Mouse (Mus musculus) small intestine, adult 2 months (tissue): Measurements from ENCODE around the gene Ckap2l.

ENCODE experiments used
- CTCF ChIP-seq: fragments of 200-500 bp; IDR thresholded peaks from 2 replicates; pipeline ENCODE4 v1.5.1; 2012; ENCODE audit warnings: low read depth, mild to moderate bottlenecking, control low read depth, inconsistent platforms, low read length, moderate library complexity, mixed read lengths; ENCODE audit not compliant: insufficient replicate concordance, insufficient read length; ENCODE audit errors: extremely low read depth
- POLR2A ChIP-seq: fragments of 200-500 bp; IDR thresholded peaks from 2 replicates; pipeline ENCODE4 v1.6.1; 2012; ENCODE audit warnings: low read depth, mild to moderate bottlenecking, control low read depth, inconsistent platforms, low read length, moderate library complexity

GRCm38 (mm10) chr2:129227011-129227529, 69.9 kb downstream of the Ckap2l start:
- TF ChIP-seq CTCF (no peak), POLR2A (no peak)
